Mouse (Mus musculus) lung, postnatal 4 days (tissue): ENCODE measurements around the gene Cdc42bpb.

ENCODE experiments used
- DNase-seq, 2 experiments: peaks; one replicate each; pipeline ENCODE4 v3.0.0; 2021

Gene Cdc42bpb

GRCm38 (mm10) chr12:111275150-111275841, 102.2 kb downstream of the Cdc42bpb start:
- DNase-seq, result no peak

DNA sequence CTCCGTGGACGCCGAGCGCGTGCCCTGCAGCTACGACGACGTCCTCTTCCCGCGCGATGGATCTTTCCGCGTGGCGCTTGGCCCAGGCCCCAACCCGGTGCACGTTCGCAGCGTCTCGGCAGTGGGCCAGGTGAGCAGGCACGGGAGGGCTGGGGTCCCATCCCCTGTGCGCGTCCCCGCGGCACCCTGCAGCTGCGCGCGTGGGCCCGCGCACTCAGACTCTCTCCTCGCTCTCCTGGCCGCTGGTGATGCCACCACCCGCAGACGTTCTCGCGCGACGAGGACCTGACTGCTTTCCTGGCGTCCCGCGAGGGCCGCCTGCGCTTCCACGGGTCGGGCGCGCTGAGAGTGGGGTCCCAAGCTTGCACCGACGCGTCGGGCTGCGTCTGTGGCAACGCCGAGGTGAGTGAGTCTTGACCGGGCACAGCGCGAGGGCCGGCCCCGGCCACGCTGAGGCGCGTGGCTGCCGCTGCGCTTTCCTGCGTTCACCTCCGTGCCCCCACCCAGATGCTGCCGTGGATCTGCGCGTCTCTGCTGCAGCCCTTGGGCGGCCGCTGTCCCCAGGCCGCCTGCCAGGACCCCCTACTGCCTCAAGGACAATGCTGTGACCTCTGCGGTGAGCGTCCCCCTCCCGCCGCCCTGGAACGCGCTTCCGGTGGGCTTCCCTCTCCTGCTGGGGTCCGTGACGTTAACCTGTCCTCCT, 102.9 kb downstream of the Cdc42bpb start:
- no peak for DNase-seq

GRCm38 (mm10) chr12:111274006-111274405, 103.5 kb downstream of the Cdc42bpb start:
- no peak for DNase-seq

DNA sequence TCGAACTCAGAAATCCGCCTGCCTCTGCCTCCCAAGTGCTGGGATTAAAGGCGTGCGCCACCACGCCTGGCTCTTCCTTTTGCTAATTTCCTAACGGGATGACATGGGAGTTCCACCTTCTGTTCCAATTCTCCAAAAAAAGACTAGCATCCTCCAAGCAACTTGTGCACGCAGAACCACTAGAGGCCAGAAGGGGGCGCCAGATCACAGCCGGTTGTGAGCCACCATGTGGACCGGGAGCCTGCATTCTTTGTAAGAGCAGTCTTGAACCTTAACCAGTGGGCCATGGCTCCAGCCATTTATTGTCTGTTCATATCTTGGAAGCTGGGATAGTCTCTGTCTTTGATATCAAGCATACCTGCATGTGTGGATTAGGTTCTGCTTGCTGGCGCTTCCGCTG, 105.1 kb downstream of the Cdc42bpb start:
- DNase-seq, result peak; percentile 75 to 84

DNA sequence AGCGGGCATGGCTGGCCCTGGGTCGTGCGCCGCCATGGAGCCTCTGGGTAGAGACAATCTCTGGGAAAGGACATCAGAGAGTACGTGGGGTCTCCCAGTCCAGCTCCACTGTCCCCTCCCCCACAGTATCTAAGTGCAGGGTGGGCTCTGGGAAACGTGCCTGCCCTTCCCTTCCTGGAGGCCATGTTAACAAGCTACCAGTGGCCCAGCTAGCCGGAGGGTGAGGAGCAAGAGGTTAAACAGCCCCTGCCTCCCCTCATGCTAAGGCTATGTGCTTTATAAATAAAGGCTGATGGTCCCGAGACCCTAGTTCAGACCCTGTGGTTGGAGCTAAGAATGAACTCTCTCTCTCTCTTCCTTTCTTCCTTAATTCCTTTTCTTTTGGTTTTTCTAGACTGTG, 105.6 kb downstream of the Cdc42bpb start:
- DNase-seq, result no peak

DNA sequence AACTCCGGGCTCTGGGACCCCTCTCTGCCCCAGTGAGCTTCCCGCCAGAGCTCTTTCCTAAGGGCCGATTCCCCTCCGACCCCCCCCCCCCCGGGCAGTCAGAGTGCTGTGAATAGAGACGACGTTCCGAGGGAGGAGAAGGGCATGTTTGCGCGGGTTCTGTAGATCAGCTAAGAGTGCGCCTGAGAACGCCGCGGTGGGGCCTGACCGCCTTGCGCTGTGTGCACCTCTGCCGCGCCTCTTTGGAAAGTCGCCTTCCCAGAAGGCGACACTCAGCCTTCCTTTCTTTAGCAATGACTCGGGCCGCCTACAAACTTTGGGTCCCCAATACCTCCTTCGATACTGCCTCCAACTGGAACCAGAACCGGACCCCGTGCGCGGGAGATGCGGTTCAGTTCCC, 106.1 kb downstream of the Cdc42bpb start:
- no peak for DNase-seq

DNA sequence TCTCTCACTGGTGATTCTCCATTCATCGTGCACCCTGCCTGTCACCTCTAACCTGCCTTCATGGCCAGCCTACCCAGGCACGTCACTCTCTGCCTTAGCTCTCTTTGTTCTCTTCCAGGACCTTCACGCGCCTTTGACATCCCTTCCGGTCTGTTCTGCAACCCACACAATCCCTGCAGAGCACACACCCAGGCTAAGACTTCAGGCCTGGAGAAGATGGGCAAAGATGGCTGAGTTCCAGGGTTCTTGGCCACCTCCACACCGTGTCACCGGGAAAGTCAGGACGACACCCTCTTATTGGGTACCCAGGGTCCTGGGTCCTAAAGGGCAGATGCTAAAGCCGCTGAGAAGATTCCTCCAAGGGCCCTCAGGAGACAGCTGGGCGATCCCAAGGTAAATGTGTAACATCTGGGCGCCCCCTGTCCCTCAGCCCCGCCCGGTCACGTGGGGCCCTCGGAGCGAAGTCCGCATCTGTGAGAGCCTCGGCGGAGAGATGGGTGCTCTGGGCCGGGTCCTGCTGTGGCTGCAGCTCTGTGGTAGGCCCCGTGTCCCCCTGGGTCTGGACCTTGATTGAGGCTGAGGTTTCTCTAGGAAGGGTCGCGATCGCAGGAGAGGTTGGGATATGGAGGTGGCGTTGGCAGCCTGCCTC, 106.8 kb downstream of the Cdc42bpb start, which contains the start of gene Amn:
Amn (plus strand) TSS at position 467 of the 649 bp plus-strand sequence.
- DNase-seq, result no peak

GRCm38 (mm10) chr12:111267673-111268325, 109.7 kb downstream of the Cdc42bpb start:
- DNase-seq, result no peak

GRCm38 (mm10) chr12:111266592-111266991, 110.9 kb downstream of the Cdc42bpb start:
- DNase-seq, result no peak

DNA sequence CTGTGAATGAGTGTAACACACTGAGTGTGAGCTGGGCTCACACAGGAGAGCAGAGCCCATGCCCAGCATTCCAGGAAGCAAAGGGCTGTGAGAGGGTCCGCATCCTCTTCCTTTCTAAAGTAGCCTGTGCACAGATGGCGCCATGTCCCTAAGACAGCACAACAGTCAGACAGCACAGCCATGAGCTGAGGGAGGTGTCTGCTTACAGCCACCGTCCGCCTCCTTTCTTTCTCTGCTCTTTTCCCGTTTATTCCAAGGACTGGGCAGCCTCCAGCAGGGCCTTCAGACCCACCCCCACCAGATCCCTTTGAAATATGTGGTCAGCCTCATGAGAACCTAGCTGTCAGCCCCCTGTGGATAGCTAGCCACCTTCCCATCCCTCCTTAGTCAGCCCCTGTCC, 112.3 kb downstream of the Cdc42bpb start:
- no peak for DNase-seq

- no peak for DNase-seq
Measured at GRCm38 (mm10) chr12:111263650-111264049, 113.9 kb downstream of the Cdc42bpb start.

DNA sequence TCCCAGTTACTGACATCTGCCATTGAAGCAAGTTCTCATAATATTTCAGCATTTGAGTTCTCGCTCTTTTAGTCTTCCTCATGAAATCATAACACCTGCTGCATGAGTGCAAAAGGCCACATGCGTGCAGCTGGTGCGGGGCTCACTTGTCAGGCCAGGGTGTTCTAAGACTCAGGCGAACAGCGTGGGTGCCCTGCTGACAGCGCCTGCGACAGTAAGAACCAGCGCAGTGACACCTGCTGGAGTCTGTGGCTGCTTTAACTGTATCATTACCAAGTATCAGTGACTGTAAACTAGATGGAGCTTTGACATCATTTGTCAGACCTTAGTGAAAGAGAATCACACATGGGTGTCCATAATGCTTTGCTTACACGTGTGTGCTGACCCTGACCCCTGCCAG, 126.3 kb downstream of the Cdc42bpb start:
- no peak for DNase-seq

- DNase-seq, result no peak
Measured at GRCm38 (mm10) chr12:111250116-111250515, 127.4 kb downstream of the Cdc42bpb start.

GRCm38 (mm10) chr12:111249095-111249494, 128.4 kb downstream of the Cdc42bpb start:
- DNase-seq, result no peak

- DNase-seq, result no peak
Measured at GRCm38 (mm10) chr12:111246808-111247464, 130.6 kb downstream of the Cdc42bpb start.

DNA sequence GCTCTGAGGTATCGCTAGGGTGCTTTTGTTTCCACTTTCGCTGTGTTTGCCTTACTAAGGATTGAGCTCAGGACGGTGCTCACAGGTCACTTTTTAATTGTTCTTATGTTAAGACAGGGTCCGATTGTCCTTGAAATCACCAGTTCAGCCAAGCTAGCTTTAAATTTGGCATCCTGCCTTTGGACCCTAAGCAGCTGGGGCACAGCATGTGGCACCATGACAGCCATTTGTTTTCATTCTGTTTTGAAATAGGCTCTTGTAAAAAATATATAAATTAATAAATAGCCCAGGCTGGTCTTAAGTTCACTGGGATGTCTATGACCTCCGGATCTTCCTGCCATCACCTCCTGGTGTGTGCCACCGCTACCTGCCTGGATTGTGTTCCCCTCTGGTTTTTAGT, 132.4 kb downstream of the Cdc42bpb start:
- DNase-seq, result no peak

- DNase-seq, result no peak
Measured at GRCm38 (mm10) chr12:111243733-111244132, 133.8 kb downstream of the Cdc42bpb start.
